Mouse (Mus musculus): Measurements from ENCODE around the gene Plin5.

GRCm38 (mm10) chr17:56074097-56074826, 43.1 kb downstream of the Plin5 start:
- TF ChIP-seq TCF12 (IDR thresholded peaks at IDR 0.05; ENCODE audit: insufficient read depth, poor library complexity, severe bottlenecking) = no peak
- no peak for TF ChIP-seq MYOG (IDR thresholded peaks at IDR 0.05; ENCODE audit: control insufficient read depth in 1 of 3, insufficient read depth in 1 of 3, insufficient read length in 2 of 3, low read depth in 2 of 3)
- peak; percentile 17 for TF ChIP-seq POLR2AphosphoS2 (IDR thresholded peaks at IDR 0.05; ENCODE audit: insufficient read length, low read depth)
- peak; percentile 25 for TF ChIP-seq POLR2A (IDR thresholded peaks at IDR 0.05; ENCODE audit: insufficient read length, low read depth)
- TF ChIP-seq E2F4 (IDR thresholded peaks at IDR 0.05; ENCODE audit: insufficient read depth) = no peak
- TF ChIP-seq SRF (IDR thresholded peaks at IDR 0.05; ENCODE audit: control insufficient read depth, insufficient read length, low read depth) = no peak
- no peak for TF ChIP-seq TCF3 (IDR thresholded peaks at IDR 0.05; ENCODE audit: insufficient read length, low read depth)
- TF ChIP-seq USF1 (IDR thresholded peaks at IDR 0.05; ENCODE audit: low read depth) = no peak
